In genomic region chr9:108052885-108053664, GRCm38 (mm10) we compare ENCODE assay signal across 8 mouse cellular contexts. TPM values are rescaled to one million over a fixed set of nuclear protein-coding genes. Genes with fewer than 3 reads are reported as not detected.
A peak's percentile ranks its signal among the peaks of the same experiment; 100 is the strongest.
DNase-seq lines count a peak whose midpoint lies in the region; ATAC-seq lines count a peak whose summit lies in the region.

Gene Amigo3 (plus strand): TSS chr9:108053159.

- 60% methylated on average over 20 of the region's 20 CpGs for WGBS in forebrain, embryonic 14.5 days
- WGBS in neural tube, embryonic 15.5 days = 53% methylated on average over 20 of the region's 20 CpGs

- peak; percentile 38 for ATAC-seq in forebrain, embryonic 14.5 days
- ATAC-seq in neural tube, embryonic 15.5 days (ENCODE audit: low FRiP score) = 0 out of 2 replicates have a peak, but pooled peaks have one; percentile 7

- DNase-seq in ES-CJ7 (ENCODE audit: low read depth, low spot score) = peak; percentile 95
- peak; percentile 93 for DNase-seq in cerebellum, adult 11 months
- peak; percentile 97 for DNase-seq in forebrain, embryonic 14.5 days (ENCODE audit: low spot score)
- peak; percentile 96 to 98 for DNase-seq in heart, postnatal 14 days
- peak; percentile 98 for DNase-seq in layer of hippocampus, adult 11-12 months (ENCODE audit: low spot score)
- DNase-seq in lung, adult 18-20 months = peak; percentile 97 to 98
- DNase-seq in testis, postnatal 14 days (ENCODE audit: low spot score) = peak; percentile 83

- H3K4me2 ChIP-seq in forebrain, embryonic 14.5 days (ENCODE audit: low read length) = 0 out of 2 replicates have a peak within 1 kb of the TSS, but pooled peaks have one; percentile 16
- peak within 1 kb of the TSS; percentile 47 for H3K4me2 ChIP-seq in neural tube, embryonic 15.5 days

- H3K9ac ChIP-seq in forebrain, embryonic 14.5 days (ENCODE audit: low read length) = no peak within 1 kb of the TSS
- H3K9ac ChIP-seq in neural tube, embryonic 15.5 days (replicated peaks) = 0 out of 2 replicates have a peak within 1 kb of the TSS, but pooled peaks have one; percentile 14

- peaks cover 9% of the 10 kb centered on the region for H3K4me1 ChIP-seq in forebrain, embryonic 14.5 days (ENCODE audit: control insufficient read depth, insufficient read depth, low read length)
- peaks cover 36% of the 10 kb centered on the region for H3K4me1 ChIP-seq in neural tube, embryonic 15.5 days

- peaks cover 65% of the 10 kb centered on the region for H3K36me3 ChIP-seq in forebrain, embryonic 14.5 days (ENCODE audit: control insufficient read depth, insufficient read depth, low read length)
- peaks cover 61% of the 10 kb centered on the region for H3K36me3 ChIP-seq in neural tube, embryonic 15.5 days

- no peak within 1 kb of the TSS for H3K27ac ChIP-seq in forebrain, embryonic 14.5 days (ENCODE audit: low read depth, low read length)
- H3K27ac ChIP-seq in neural tube, embryonic 15.5 days (replicated peaks) = 0 out of 2 replicates have a peak within 1 kb of the TSS, but pooled peaks have one; percentile 8

- H3K9me3 ChIP-seq in forebrain, embryonic 14.5 days (replicated peaks; ENCODE audit: control insufficient read depth, low read length) = no peaks in the 10 kb centered on the region
- no peaks in the 10 kb centered on the region for H3K9me3 ChIP-seq in neural tube, embryonic 15.5 days (replicated peaks)

- H3K27me3 ChIP-seq in forebrain, embryonic 14.5 days (replicated peaks; ENCODE audit: control insufficient read depth, insufficient read depth, low read length) = no peaks in the 10 kb centered on the region
- no peaks in the 10 kb centered on the region for H3K27me3 ChIP-seq in neural tube, embryonic 15.5 days (replicated peaks)

- intact Hi-C loops in heart, postnatal 14 days (cut with DNase I) = loop anchor here (2.0 to 5.0 kb wide), 3 partner anchors 51 to 151 kb away; partner anchors contain the start of gene Ip6k1

- no peak within 1 kb of the TSS for H3K4me3 ChIP-seq in forebrain, embryonic 14.5 days (ENCODE audit: low read depth, low read length)
- H3K4me3 ChIP-seq in neural tube, embryonic 15.5 days (replicated peaks) = 0 out of 2 replicates have a peak within 1 kb of the TSS, but pooled peaks have one; percentile 10

RNA-seq across cellular contexts. Expression of gene Amigo3, which starts in this region (rescaled TPM):
- 2.2 and 2.3 TPM in 2 replicates for polyA plus RNA-seq in forebrain, embryonic 14.5 days (2014; fragmentation: Nextera tagmentation; extraction: Ambion mirVana)
- total RNA-seq in heart, postnatal 14 days (2021) = 1 to 10 TPM; 1.4 to 1.9 TPM
- 2.2 and 2.8 TPM in 2 replicates for polyA plus RNA-seq in neural tube, embryonic 15.5 days (2015; fragmentation: Nextera tagmentation; extraction: Ambion mirVana)
